Mouse (Mus musculus) lung, adult 2 months (tissue): ENCODE data around the gene Inhbe.
"Not testable (repeated sequence)": the region's sequence is repeated elsewhere in the genome, so short reads cannot be mapped to it uniquely, and the experiment has no call there.

Experiments used
- CTCF ChIP-seq: fragments of 200-500 bp; IDR thresholded peaks from 2 replicates; pipeline ENCODE4 v1.5.1; 2011; ENCODE audit warnings: mild to moderate bottlenecking, low read length, control low read depth; ENCODE audit not compliant: insufficient read depth
- POLR2A ChIP-seq: fragments of 200-500 bp; IDR thresholded peaks from 2 replicates; pipeline ENCODE4 v1.6.1; 2011; ENCODE audit warnings: low read depth, mild to moderate bottlenecking, control low read depth, low read length, borderline replicate concordance; ENCODE audit errors: extremely low read depth

GRCm38 (mm10) chr10:127309167-127309566 is 45.0 kb downstream of the Inhbe start:
- TF ChIP-seq CTCF, POLR2A: not testable (repeated sequence)
